Mouse (Mus musculus): ENCODE measurements around the gene Tmcc3. TPM values are rescaled to one million over a fixed set of nuclear protein-coding genes. Genes with fewer than 3 reads are reported as not detected.
A peak's percentile ranks its signal among the peaks of the same experiment; 100 is the strongest.

Tmcc3 gene
- polyA plus RNA-seq, 1 experiment from 2014 or later, result 2.8 TPM

GRCm38 (mm10) chr10:94312007-94312715 lies 412 bp downstream of the Tmcc3 start:
- no peak overlapping the region for H3K27ac ChIP-seq (ENCODE audit: low read depth, low read length)
- peak; percentile 71 for DNase-seq (ENCODE audit: low spot score)
- H3K4me3 ChIP-seq (ENCODE audit: low read depth, low read length), result peak overlapping the region; percentile 42
- no peaks in the 10 kb centered on the region; the same call in 1 of the 2 replicates for H3K9me3 ChIP-seq (ENCODE audit: control insufficient read depth, low read length)
- H3K27me3 ChIP-seq (ENCODE audit: control insufficient read depth, insufficient read depth, low read length), result peaks cover 4% of the 10 kb centered on the region; the same call in 1 of the 2 replicates
- H3K9ac ChIP-seq (ENCODE audit: low read length), result peak overlapping the region; percentile 61
- WGBS, result under 1% methylated on average over 45 of the region's 45 CpGs
- peak overlapping the region; percentile 96 for H3K4me2 ChIP-seq (ENCODE audit: low read depth, low read length, severe bottlenecking)
- peak; percentile 77 for ATAC-seq (replicated peaks; ENCODE audit: low FRiP score)
- 0 out of 2 replicates have a peak, but pooled peaks cover 2% of the 10 kb centered on the region for H3K4me1 ChIP-seq (replicated peaks; ENCODE audit: control insufficient read depth, insufficient read depth, low read length)
- H3K36me3 ChIP-seq (ENCODE audit: control insufficient read depth, insufficient read depth, low read length), result no peaks in the 10 kb centered on the region

GRCm38 (mm10) chr10:94313146-94313545 lies 1.4 kb downstream of the Tmcc3 start:
- no peaks in the 10 kb centered on the region for H3K36me3 ChIP-seq (ENCODE audit: control insufficient read depth, insufficient read depth, low read length)
- DNase-seq (ENCODE audit: low spot score), result no peak
- ATAC-seq (replicated peaks; ENCODE audit: low FRiP score), result no peak
- no peak overlapping the region for H3K27ac ChIP-seq (ENCODE audit: low read depth, low read length)
- H3K27me3 ChIP-seq (ENCODE audit: control insufficient read depth, insufficient read depth, low read length), result peaks cover 4% of the 10 kb centered on the region; the same call in 1 of the 2 replicates
- 88% methylated on average over 4 of the region's 4 CpGs for WGBS
- H3K4me1 ChIP-seq (replicated peaks; ENCODE audit: control insufficient read depth, insufficient read depth, low read length), result 0 out of 2 replicates have a peak, but pooled peaks cover 2% of the 10 kb centered on the region
- H3K4me2 ChIP-seq (ENCODE audit: low read depth, low read length, severe bottlenecking), result no peak overlapping the region
- H3K9ac ChIP-seq (ENCODE audit: low read length), result no peak overlapping the region
- no peaks in the 10 kb centered on the region; the same call in 1 of the 2 replicates for H3K9me3 ChIP-seq (ENCODE audit: control insufficient read depth, low read length)
- H3K4me3 ChIP-seq (ENCODE audit: low read depth, low read length), result no peak overlapping the region

GRCm38 (mm10) chr10:94318574-94318973 lies 6.8 kb downstream of the Tmcc3 start:
- no peak for ATAC-seq (replicated peaks; ENCODE audit: low FRiP score)
- H3K27me3 ChIP-seq (ENCODE audit: control insufficient read depth, insufficient read depth, low read length), result no peaks in the 10 kb centered on the region
- WGBS, result 63% methylated on average over 4 of the region's 4 CpGs

GRCm38 (mm10) chr10:94329962-94330361 lies 18.2 kb downstream of the Tmcc3 start:
- WGBS, result 66% methylated on average over 5 of the region's 5 CpGs
- Histone ChIP-seq H3K36me3 (ENCODE audit: control insufficient read depth, insufficient read depth, low read length) (no peaks in the 10 kb centered on the region), H3K27me3 (ENCODE audit: control insufficient read depth, insufficient read depth, low read length) (no peaks in the 10 kb centered on the region), H3K9me3 (ENCODE audit: control insufficient read depth, low read length) (no peaks in the 10 kb centered on the region), H3K4me1 (replicated peaks; ENCODE audit: control insufficient read depth, insufficient read depth, low read length) (no peaks in the 10 kb centered on the region), H3K9ac (ENCODE audit: low read length) (no peak overlapping the region), H3K4me3 (ENCODE audit: low read depth, low read length) (no peak overlapping the region), H3K4me2 (ENCODE audit: low read depth, low read length, severe bottlenecking) (no peak overlapping the region), H3K27ac (ENCODE audit: low read depth, low read length) (no peak overlapping the region)
- ATAC-seq (replicated peaks; ENCODE audit: low FRiP score) (no peak), DNase-seq (ENCODE audit: low spot score) (no peak)

More at GRCm38 (mm10) chr10:94318574-94318973, 6.8 kb downstream of the Tmcc3 start:
- H3K4me2 ChIP-seq (ENCODE audit: low read depth, low read length, severe bottlenecking), result no peak overlapping the region
- no peaks in the 10 kb centered on the region for H3K9me3 ChIP-seq (ENCODE audit: control insufficient read depth, low read length)
- no peaks in the 10 kb centered on the region for H3K36me3 ChIP-seq (ENCODE audit: control insufficient read depth, insufficient read depth, low read length)
- no peaks in the 10 kb centered on the region for H3K4me1 ChIP-seq (replicated peaks; ENCODE audit: control insufficient read depth, insufficient read depth, low read length)
- no peak overlapping the region for H3K27ac ChIP-seq (ENCODE audit: low read depth, low read length)
- no peak for DNase-seq (ENCODE audit: low spot score)
- H3K4me3 ChIP-seq (ENCODE audit: low read depth, low read length), result no peak overlapping the region
- H3K9ac ChIP-seq (ENCODE audit: low read length), result no peak overlapping the region

- H3K27ac ChIP-seq (ENCODE audit: low read depth, low read length), result no peak overlapping the region
- no peaks in the 10 kb centered on the region for H3K9me3 ChIP-seq (ENCODE audit: control insufficient read depth, low read length)
- ATAC-seq (replicated peaks; ENCODE audit: low FRiP score), result no peak
- no peak for DNase-seq (ENCODE audit: low spot score)
- H3K4me3 ChIP-seq (ENCODE audit: low read depth, low read length), result no peak overlapping the region
- no peaks in the 10 kb centered on the region for H3K4me1 ChIP-seq (replicated peaks; ENCODE audit: control insufficient read depth, insufficient read depth, low read length)
- no peak overlapping the region for H3K9ac ChIP-seq (ENCODE audit: low read length)
- no peak overlapping the region for H3K4me2 ChIP-seq (ENCODE audit: low read depth, low read length, severe bottlenecking)
- no peaks in the 10 kb centered on the region for H3K36me3 ChIP-seq (ENCODE audit: control insufficient read depth, insufficient read depth, low read length)
- no peaks in the 10 kb centered on the region for H3K27me3 ChIP-seq (ENCODE audit: control insufficient read depth, insufficient read depth, low read length)
- whole genome bisulfite sequencing, result 82% methylated on average over 16 of the region's 16 CpGs
Observed at GRCm38 (mm10) chr10:94332358-94333137, 20.8 kb downstream of the Tmcc3 start.

- DNase-seq (ENCODE audit: low spot score) (no peak), ATAC-seq (replicated peaks; ENCODE audit: low FRiP score) (no peak)
- 87% methylated on average over 8 of the region's 8 CpGs for WGBS
- H3K4me1 ChIP-seq (replicated peaks; ENCODE audit: control insufficient read depth, insufficient read depth, low read length), result no peaks in the 10 kb centered on the region
- no peaks in the 10 kb centered on the region for H3K36me3 ChIP-seq (ENCODE audit: control insufficient read depth, insufficient read depth, low read length)
- H3K4me3 ChIP-seq (ENCODE audit: low read depth, low read length), result no peak overlapping the region
- no peaks in the 10 kb centered on the region for H3K9me3 ChIP-seq (ENCODE audit: control insufficient read depth, low read length)
- H3K27me3 ChIP-seq (ENCODE audit: control insufficient read depth, insufficient read depth, low read length), result no peaks in the 10 kb centered on the region
- no peak overlapping the region for H3K27ac ChIP-seq (ENCODE audit: low read depth, low read length)
- no peak overlapping the region for H3K4me2 ChIP-seq (ENCODE audit: low read depth, low read length, severe bottlenecking)
- H3K9ac ChIP-seq (ENCODE audit: low read length), result no peak overlapping the region
Observed at GRCm38 (mm10) chr10:94333328-94333727, 21.6 kb downstream of the Tmcc3 start.

GRCm38 (mm10) chr10:94335047-94335446 lies 23.3 kb downstream of the Tmcc3 start:
- DNase-seq (ENCODE audit: low spot score), result no peak
- Histone ChIP-seq H3K36me3 (ENCODE audit: control insufficient read depth, insufficient read depth, low read length) (no peaks in the 10 kb centered on the region), H3K27ac (ENCODE audit: low read depth, low read length) (no peak overlapping the region), H3K27me3 (ENCODE audit: control insufficient read depth, insufficient read depth, low read length) (no peaks in the 10 kb centered on the region), H3K9ac (ENCODE audit: low read length) (no peak overlapping the region), H3K4me3 (ENCODE audit: low read depth, low read length) (no peak overlapping the region), H3K9me3 (ENCODE audit: control insufficient read depth, low read length) (no peaks in the 10 kb centered on the region), H3K4me1 (replicated peaks; ENCODE audit: control insufficient read depth, insufficient read depth, low read length) (no peaks in the 10 kb centered on the region), H3K4me2 (ENCODE audit: low read depth, low read length, severe bottlenecking) (no peak overlapping the region)
- 87% methylated on average over 10 of the region's 10 CpGs for WGBS
- no peak for ATAC-seq (replicated peaks; ENCODE audit: low FRiP score)

- WGBS, result 87% methylated on average over 6 of the region's 6 CpGs
- Histone ChIP-seq H3K36me3 (ENCODE audit: control insufficient read depth, insufficient read depth, low read length) (no peaks in the 10 kb centered on the region), H3K9me3 (ENCODE audit: control insufficient read depth, low read length) (no peaks in the 10 kb centered on the region), H3K4me1 (replicated peaks; ENCODE audit: control insufficient read depth, insufficient read depth, low read length) (no peaks in the 10 kb centered on the region), H3K9ac (ENCODE audit: low read length) (no peak overlapping the region), H3K27me3 (ENCODE audit: control insufficient read depth, insufficient read depth, low read length) (no peaks in the 10 kb centered on the region), H3K4me2 (ENCODE audit: low read depth, low read length, severe bottlenecking) (no peak overlapping the region), H3K27ac (ENCODE audit: low read depth, low read length) (no peak overlapping the region), H3K4me3 (ENCODE audit: low read depth, low read length) (no peak overlapping the region)
- DNase-seq (ENCODE audit: low spot score), result no peak
- no peak for ATAC-seq (replicated peaks; ENCODE audit: low FRiP score)
Observed at GRCm38 (mm10) chr10:94336071-94336470, 24.3 kb downstream of the Tmcc3 start.

Measured in forebrain, embryonic 11.5 days (tissue).